Mouse (Mus musculus) kidney, postnatal 0 days (tissue): Measurements from ENCODE around the gene Exoc6. TPM values are rescaled to one million over a fixed set of nuclear protein-coding genes. Genes with fewer than 3 reads are reported as not detected.

Experiments
- ATAC-seq: fragments of 200-750 bp; cut with Nextera tagmentation; replicated peaks from 2 replicates; pipeline ENCODE4 v1.8.0; 2017; ENCODE audit warnings: low read depth, moderate number of reproducible peaks, moderate TSS enrichment, moderate library complexity; ENCODE audit not compliant: low FRiP score
- DNase-seq: peaks from one replicate; pipeline ENCODE4 v3.0.0-alpha.2; 2016; ENCODE audit warnings: low spot score
- H3K27ac ChIP-seq: fragments of 300-500 bp; sonication (generic); 2 replicates; pipeline ENCODE4 v1.5.1; 2014; ENCODE audit warnings: mild to moderate bottlenecking
- H3K27me3 ChIP-seq: fragments of 300-500 bp; sonication (generic); 2 replicates; pipeline ENCODE4 v1.6.1; 2014; ENCODE audit warnings: low read length, mixed read lengths; ENCODE audit not compliant: insufficient read depth
- H3K36me3 ChIP-seq: fragments of 300-500 bp; sonication (generic); 2 replicates; pipeline ENCODE4 v1.6.1; 2014; ENCODE audit warnings: low read length, mixed read lengths; ENCODE audit not compliant: insufficient read depth
- H3K4me1 ChIP-seq: fragments of 300-500 bp; sonication (generic); replicated peaks from 2 replicates; pipeline ENCODE4 v1.6.1; 2014; ENCODE audit warnings: antibody characterized with exemption, low read length, mixed read lengths; ENCODE audit not compliant: insufficient read depth
- H3K4me2 ChIP-seq: fragments of 300-500 bp; sonication (generic); 2 replicates; pipeline ENCODE4 v1.6.1; 2014; ENCODE audit warnings: mild to moderate bottlenecking, low read length, moderate library complexity, mixed read lengths
- H3K4me3 ChIP-seq: fragments of 300-500 bp; sonication (generic); replicated peaks from 2 replicates; pipeline ENCODE4 v1.5.1; 2014; ENCODE audit warnings: low read depth, low read length
- H3K9ac ChIP-seq: fragments of 300-500 bp; sonication (generic); 2 replicates; pipeline ENCODE4 v1.6.1; 2014; ENCODE audit warnings: low read depth, low read length
- H3K9me3 ChIP-seq: fragments of 300-500 bp; sonication (generic); replicated peaks from 2 replicates; pipeline ENCODE4 v1.6.1; 2016; ENCODE audit warnings: low read length, inconsistent platforms, mixed read lengths
- CTCF ChIP-seq: IDR thresholded peaks from 2 replicates; pipeline ENCODE4 v1.5.1; 2016; ENCODE audit warnings: antibody characterized with exemption, low read depth, mild to moderate bottlenecking, moderate library complexity
- WGBS: fragments of 180-500 bp; shearing (Covaris S2); extraction: QIAGEN DNeasy Blood & Tissue Kit; methylation state at CpG from one replicate; pipeline ENCODE4 v1.1.7; 2014; 5-methylcytosine and 5-hydroxymethylcytosine counted together
- polyA plus RNA-seq: library from polyadenylated mRNA; unstranded; fragments of >200 nt; fragmentation: Nextera tagmentation; extraction: Ambion mirVana; gene quantifications from 2 replicates; pipeline ENCODE4 v1.2.1, GENCODE M21; 2015

Gene Exoc6
- polyA plus RNA-seq, 1 experiment from 2014 or later, result 28.1 TPM

GRCm38 (mm10) chr19:37719166-37719565, 168.9 kb downstream of the Exoc6 start:
- no peak overlapping the region for H3K4me3 ChIP-seq
- DNase-seq (no peak), ATAC-seq (no peak)
- 29% methylated on average over 1 of the region's 1 CpGs for WGBS
- H3K27me3 ChIP-seq, result no peaks in the 10 kb centered on the region
- H3K9me3 ChIP-seq, result no peaks in the 10 kb centered on the region
- no peak for TF ChIP-seq CTCF
- H3K36me3 ChIP-seq, result no peaks in the 10 kb centered on the region
- no peak overlapping the region for H3K27ac ChIP-seq
- no peak overlapping the region for H3K9ac ChIP-seq
- H3K4me2 ChIP-seq, result no peak overlapping the region
- H3K4me1 ChIP-seq, result no peaks in the 10 kb centered on the region

GRCm38 (mm10) chr19:37724591-37724990, 174.4 kb downstream of the Exoc6 start:
- Histone ChIP-seq H3K4me1 (no peaks in the 10 kb centered on the region), H3K36me3 (no peaks in the 10 kb centered on the region), H3K27ac (no peak overlapping the region), H3K9me3 (no peaks in the 10 kb centered on the region), H3K4me2 (no peak overlapping the region), H3K9ac (no peak overlapping the region), H3K4me3 (no peak overlapping the region), H3K27me3 (no peaks in the 10 kb centered on the region)
- no peak for TF ChIP-seq CTCF
- DNase-seq (no peak), ATAC-seq (no peak)
- 96% methylated on average over 5 of the region's 5 CpGs for WGBS

- H3K36me3 ChIP-seq, result no peaks in the 10 kb centered on the region
- H3K4me2 ChIP-seq, result no peak overlapping the region
- H3K27ac ChIP-seq, result no peak overlapping the region
- H3K9me3 ChIP-seq, result no peaks in the 10 kb centered on the region
- H3K9ac ChIP-seq, result no peak overlapping the region
- H3K4me1 ChIP-seq, result no peaks in the 10 kb centered on the region
- H3K27me3 ChIP-seq, result no peaks in the 10 kb centered on the region
- 90% methylated on average over 7 of the region's 7 CpGs for WGBS
- ATAC-seq, result no peak
- TF ChIP-seq CTCF, result no peak
- DNase-seq, result no peak
- H3K4me3 ChIP-seq, result no peak overlapping the region
Measured at GRCm38 (mm10) chr19:37726585-37726984, 176.4 kb downstream of the Exoc6 start.

- H3K4me1 ChIP-seq, result no peaks in the 10 kb centered on the region
- H3K4me3 ChIP-seq, result no peak overlapping the region
- TF ChIP-seq CTCF, result no peak
- no peaks in the 10 kb centered on the region for H3K27me3 ChIP-seq
- H3K9me3 ChIP-seq, result no peaks in the 10 kb centered on the region
- no peak overlapping the region for H3K9ac ChIP-seq
- no peak overlapping the region for H3K27ac ChIP-seq
- H3K4me2 ChIP-seq, result no peak overlapping the region
- WGBS, result 94% methylated on average over 2 of the region's 2 CpGs
- DNase-seq, result no peak
- H3K36me3 ChIP-seq, result no peaks in the 10 kb centered on the region
- no peak for ATAC-seq
Measured at GRCm38 (mm10) chr19:37727366-37727765, 177.1 kb downstream of the Exoc6 start.

Other genes with a start within 250 kb of the Exoc6 start
- gene Ide, start 212.6 kb upstream of the Exoc6 start, polyA plus RNA-seq, result 37.3 and 42.3 TPM in 2 replicates
- gene Kif11, start 174.0 kb upstream of the Exoc6 start, polyA plus RNA-seq, result 18.5 and 22.4 TPM in 2 replicates
- 7.6 and 10.1 TPM in 2 replicates for gene Hhex, start 115.6 kb upstream of the Exoc6 start, polyA plus RNA-seq
- gene Cyp26c1, start 135.2 kb downstream of the Exoc6 start, polyA plus RNA-seq, result not detected in 2 replicates
- gene Cyp26a1, start 147.4 kb downstream of the Exoc6 start, polyA plus RNA-seq, result 1.8 and 2.6 TPM in 2 replicates